Mouse (Mus musculus) stomach, embryonic 16.5 days (tissue): ENCODE measurements around the gene Rora. TPM values are rescaled to one million over a fixed set of nuclear protein-coding genes. Genes with fewer than 3 reads are reported as not detected.

Experiments
- ATAC-seq: fragments of 200-750 bp; cut with Nextera tagmentation; 2 replicates; pipeline ENCODE4 v1.8.0; 2017; ENCODE audit warnings: moderate number of reproducible peaks, moderate TSS enrichment; ENCODE audit not compliant: insufficient read depth, low FRiP score
- H3K27ac ChIP-seq: fragments of 300-500 bp; sonication (generic); 2 replicates; pipeline ENCODE4 v1.5.1; 2014; ENCODE audit warnings: low read length
- H3K27me3 ChIP-seq: fragments of 300-500 bp; sonication (generic); 2 replicates; pipeline ENCODE4 v1.6.1; 2014; ENCODE audit warnings: low read length, control low read depth, mixed read lengths; ENCODE audit not compliant: control insufficient read depth, insufficient read depth
- H3K36me3 ChIP-seq: fragments of 300-500 bp; sonication (generic); 2 replicates; pipeline ENCODE4 v1.6.1; 2014; ENCODE audit warnings: low read length; ENCODE audit not compliant: control insufficient read depth, insufficient read depth
- H3K4me1 ChIP-seq: fragments of 300-500 bp; sonication (generic); 2 replicates; pipeline ENCODE4 v1.6.1; 2014; ENCODE audit warnings: low read length, control low read depth, mixed read lengths; ENCODE audit not compliant: control insufficient read depth, insufficient read depth
- H3K4me2 ChIP-seq: fragments of 300-500 bp; sonication (generic); 2 replicates; pipeline ENCODE4 v1.6.1; 2014; ENCODE audit warnings: low read depth, low read length, mixed read lengths
- H3K4me3 ChIP-seq: fragments of 300-500 bp; sonication (generic); replicated peaks from 2 replicates; pipeline ENCODE4 v1.5.1; 2014; ENCODE audit warnings: mild to moderate bottlenecking, low read length
- H3K9ac ChIP-seq: fragments of 300-500 bp; sonication (generic); 2 replicates; pipeline ENCODE4 v1.6.1; 2014; ENCODE audit warnings: low read length
- H3K9me3 ChIP-seq: fragments of 300-500 bp; sonication (generic); replicated peaks from 2 replicates; pipeline ENCODE4 v1.6.1; 2016; ENCODE audit warnings: low read length, control low read depth; ENCODE audit not compliant: control insufficient read depth
- WGBS: fragments of 180-500 bp; shearing (Covaris S2); extraction: QIAGEN DNeasy Blood & Tissue Kit; methylation state at CpG from one replicate; pipeline ENCODE4 v1.1.7; 2014; 5-methylcytosine and 5-hydroxymethylcytosine counted together
- polyA plus RNA-seq: library from polyadenylated mRNA; unstranded; fragments of >200 nt; fragmentation: Nextera tagmentation; extraction: Ambion mirVana; gene quantifications from 2 replicates; pipeline ENCODE4 v1.2.1, GENCODE M21; 2015

Rora gene
- polyA plus RNA-seq, 1 experiment from 2014 or later, result 8.4 TPM

GRCm38 (mm10) chr9:69384475-69384874, 730.9 kb downstream of the Rora start:
- Histone ChIP-seq H3K27me3 (no peaks in the 10 kb centered on the region), H3K4me3 (no peak overlapping the region), H3K9me3 (no peaks in the 10 kb centered on the region), H3K27ac (no peak overlapping the region), H3K4me2 (no peak overlapping the region), H3K4me1 (no peaks in the 10 kb centered on the region), H3K36me3 (no peaks in the 10 kb centered on the region), H3K9ac (no peak overlapping the region)
- no peak for ATAC-seq
- WGBS, result 83% methylated on average over 17 of the region's 17 CpGs

GRCm38 (mm10) chr9:69384905-69385304, 731.3 kb downstream of the Rora start:
- Histone ChIP-seq H3K4me2 (no peak overlapping the region), H3K27ac (no peak overlapping the region), H3K27me3 (no peaks in the 10 kb centered on the region), H3K9me3 (no peaks in the 10 kb centered on the region), H3K36me3 (no peaks in the 10 kb centered on the region), H3K9ac (no peak overlapping the region), H3K4me1 (no peaks in the 10 kb centered on the region), H3K4me3 (no peak overlapping the region)
- ATAC-seq, result no peak
- 54% methylated on average over 1 of the region's 1 CpGs for WGBS

GRCm38 (mm10) chr9:69387296-69387695, 733.7 kb downstream of the Rora start:
- ATAC-seq, result no peak
- H3K4me3 ChIP-seq, result no peak overlapping the region
- no peak overlapping the region for H3K9ac ChIP-seq
- no peaks in the 10 kb centered on the region for H3K4me1 ChIP-seq
- H3K9me3 ChIP-seq, result no peaks in the 10 kb centered on the region
- H3K36me3 ChIP-seq, result no peaks in the 10 kb centered on the region
- H3K27ac ChIP-seq, result no peak overlapping the region
- H3K4me2 ChIP-seq, result no peak overlapping the region
- 49% methylated on average over 4 of the region's 4 CpGs for whole genome bisulfite sequencing
- no peaks in the 10 kb centered on the region for H3K27me3 ChIP-seq

GRCm38 (mm10) chr9:69390631-69391030, 737.0 kb downstream of the Rora start:
- Histone ChIP-seq H3K36me3 (no peaks in the 10 kb centered on the region), H3K27me3 (no peaks in the 10 kb centered on the region), H3K4me1 (no peaks in the 10 kb centered on the region), H3K9ac (no peak overlapping the region), H3K4me3 (no peak overlapping the region), H3K4me2 (no peak overlapping the region), H3K27ac (no peak overlapping the region), H3K9me3 (no peaks in the 10 kb centered on the region)
- WGBS, result 72% methylated on average over 4 of the region's 4 CpGs
- ATAC-seq, result no peak

- H3K9me3 ChIP-seq, result no peaks in the 10 kb centered on the region
- peaks cover 10% of the 10 kb centered on the region for H3K4me1 ChIP-seq
- no peak overlapping the region for H3K4me3 ChIP-seq
- H3K27me3 ChIP-seq, result no peaks in the 10 kb centered on the region
- 88% methylated on average over 5 of the region's 5 CpGs for WGBS
- H3K4me2 ChIP-seq, result no peak overlapping the region
- no peak overlapping the region for H3K9ac ChIP-seq
- no peaks in the 10 kb centered on the region for H3K36me3 ChIP-seq
- H3K27ac ChIP-seq, result no peak overlapping the region
- ATAC-seq, result no peak
These were observed 740.6 kb downstream of the Rora start for GRCm38 (mm10) chr9:69394234-69394633.

- ATAC-seq, result no peak
- Histone ChIP-seq H3K36me3 (no peaks in the 10 kb centered on the region), H3K4me3 (peak overlapping the region; percentile 84), H3K27me3 (no peaks in the 10 kb centered on the region), H3K27ac (peak overlapping the region; percentile 94; the same call in 1 of the 2 replicates), H3K4me1 (peaks cover 10% of the 10 kb centered on the region), H3K9me3 (no peaks in the 10 kb centered on the region), H3K9ac (peak overlapping the region; percentile 97), H3K4me2 (peak overlapping the region; percentile 97)
- 59% methylated on average over 2 of the region's 2 CpGs for WGBS
These were observed 743.8 kb downstream of the Rora start for GRCm38 (mm10) chr9:69397432-69397759.

- WGBS, result 0% methylated on average over 53 of the region's 53 CpGs
- Histone ChIP-seq H3K9ac (peak within 1 kb of the TSS; percentile 97), H3K27me3 (no peaks in the 10 kb centered on the region), H3K9me3 (no peaks in the 10 kb centered on the region), H3K27ac (peak within 1 kb of the TSS; percentile 94), H3K4me3 (peak within 1 kb of the TSS; percentile 84), H3K36me3 (no peaks in the 10 kb centered on the region), H3K4me2 (peak within 1 kb of the TSS; percentile 97), H3K4me1 (peaks cover 10% of the 10 kb centered on the region)
- ATAC-seq, result peak; percentile 90
These were observed 744.3 kb downstream of the Rora start, which contains the start of gene Ice2 for GRCm38 (mm10) chr9:69397760-69398452. Gene Ice2, plus strand, starts transcription at chr9:69397906.

- WGBS, result 7% methylated on average over 10 of the region's 10 CpGs
- peak overlapping the region; percentile 97 for H3K4me2 ChIP-seq
- peak overlapping the region; percentile 84 for H3K4me3 ChIP-seq
- no peak for ATAC-seq
- H3K27me3 ChIP-seq, result no peaks in the 10 kb centered on the region
- peaks cover 10% of the 10 kb centered on the region for H3K4me1 ChIP-seq
- no peaks in the 10 kb centered on the region for H3K36me3 ChIP-seq
- H3K27ac ChIP-seq, result peak overlapping the region; percentile 94
- no peaks in the 10 kb centered on the region for H3K9me3 ChIP-seq
- H3K9ac ChIP-seq, result peak overlapping the region; percentile 97
These were observed 744.9 kb downstream of the Rora start for GRCm38 (mm10) chr9:69398453-69398850.

- H3K4me2 ChIP-seq, result no peak overlapping the region
- WGBS, result 76% methylated on average over 6 of the region's 6 CpGs
- H3K4me3 ChIP-seq, result no peak overlapping the region
- H3K4me1 ChIP-seq, result no peaks in the 10 kb centered on the region
- no peak overlapping the region for H3K27ac ChIP-seq
- no peaks in the 10 kb centered on the region for H3K27me3 ChIP-seq
- no peaks in the 10 kb centered on the region for H3K36me3 ChIP-seq
- H3K9ac ChIP-seq, result no peak overlapping the region
- no peaks in the 10 kb centered on the region for H3K9me3 ChIP-seq
- ATAC-seq, result no peak
These were observed 751.1 kb downstream of the Rora start for GRCm38 (mm10) chr9:69404671-69405070.
